Comparison of ENCODE assay signal across 26 mouse cellular contexts in the genomic region with DNA sequence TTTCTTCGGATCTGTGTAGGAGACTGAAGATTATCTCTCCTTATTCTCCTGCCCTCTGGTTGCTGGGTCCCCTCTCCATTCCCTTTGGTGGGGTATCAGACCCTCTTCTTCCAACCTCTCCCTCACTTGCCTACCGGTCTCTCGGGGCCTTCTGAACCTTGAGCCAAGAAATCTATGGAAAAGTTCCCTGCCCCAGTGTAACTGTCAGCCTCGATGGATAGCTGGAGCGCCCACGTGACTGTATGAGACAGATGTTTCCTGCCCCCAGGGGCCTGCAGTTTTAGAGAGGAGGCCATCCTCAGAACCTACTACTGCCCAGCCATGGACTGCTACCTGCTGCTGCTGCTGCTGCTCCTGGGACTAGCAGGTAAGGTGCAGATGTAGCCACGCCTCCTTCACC. TPM values are rescaled to one million over a fixed set of nuclear protein-coding genes. Genes with fewer than 3 reads are reported as not detected.
DNase-seq lines count a peak whose midpoint lies in the region; ATAC-seq and TF ChIP-seq lines count a peak whose summit lies in the region.
"Had no signal": no experiment of that assay in that cellular context is flagged by ENCODE, and none has a peak within 500 bp of the region (broad histone marks: within the 10 kb centered on the region; RNA-seq: fewer than 3 reads in every experiment).

A gene (plus strand): TSS at position 301 of the 400 bp plus-strand sequence.

- peaks cover 52% of the 10 kb centered on the region for H3K36me3 ChIP-seq in megakaryocyte, embryonic 14.5 days (replicated peaks; ENCODE audit: low read length)
- H3K36me3 ChIP-seq in MEL (ENCODE audit: control insufficient read depth in 1 of 2, insufficient read depth in 2 of 2, low read length in 2 of 2) (peaks cover 0 to 33% of the 10 kb centered on the region in 2 experiments; a peak in 2 of 4 replicates), myocyte (ENCODE audit: control insufficient read depth, insufficient read depth) (no peaks in the 10 kb centered on the region)
- H3K36me3 ChIP-seq in liver, embryonic 13.5 days = no peaks in the 10 kb centered on the region
- H3K36me3 ChIP-seq: forebrain, embryonic 10.5 days; forebrain, embryonic 15.5 days; hindbrain, embryonic 12.5 days; intestine, embryonic 15.5 days; lung, embryonic 15.5 days; midbrain, embryonic 12.5 days; neural tube, embryonic 13.5 days; stomach, embryonic 15.5 days had no signal

- peak within 1 kb of the TSS; percentile 50 for H3K4me2 ChIP-seq in liver, embryonic 13.5 days
- H3K4me2 ChIP-seq in myocyte (ENCODE audit: low read depth) = no peak within 1 kb of the TSS
- H3K4me2 ChIP-seq: forebrain, embryonic 15.5 days; hindbrain, embryonic 12.5 days; intestine, embryonic 15.5 days; lung, embryonic 15.5 days; midbrain, embryonic 12.5 days; neural tube, embryonic 13.5 days; stomach, embryonic 15.5 days had no signal

- no peak for ATAC-seq in megakaryocyte, adult 5-6 weeks (ENCODE audit: poor library complexity, severe bottlenecking)
- ATAC-seq in liver, embryonic 13.5 days (ENCODE audit: low read depth) = no peak
- ATAC-seq: forebrain, embryonic 15.5 days; hindbrain, postnatal 0 days; intestine, embryonic 15.5 days had no signal

- TF ChIP-seq RAD21 in MEL (IDR thresholded peaks at IDR 0.05; ENCODE audit: low read depth, low read length) = no peak

- H3K27me3 ChIP-seq in megakaryocyte, embryonic 14.5 days (replicated peaks) = no peaks in the 10 kb centered on the region
- H3K27me3 ChIP-seq in MEL (ENCODE audit: control insufficient read depth in 1 of 2, insufficient read depth in 2 of 2, low read length in 2 of 2) (no peaks in the 10 kb centered on the region), myocyte (ENCODE audit: control insufficient read depth, insufficient read depth, insufficient read length) (no peaks in the 10 kb centered on the region)
- no peaks in the 10 kb centered on the region for H3K27me3 ChIP-seq in liver, embryonic 13.5 days
- H3K27me3 ChIP-seq: forebrain, embryonic 15.5 days; hindbrain, embryonic 12.5 days; intestine, embryonic 15.5 days; lung, embryonic 15.5 days; midbrain, embryonic 12.5 days; neural tube, embryonic 13.5 days; stomach, embryonic 15.5 days had no signal

- no peaks in the 10 kb centered on the region for H3K9me3 ChIP-seq in megakaryocyte, embryonic 14.5 days
- no peaks in the 10 kb centered on the region for H3K9me3 ChIP-seq in MEL (replicated peaks; ENCODE audit: insufficient read depth, low read length)
- no peaks in the 10 kb centered on the region for H3K9me3 ChIP-seq in liver, embryonic 13.5 days (replicated peaks)
- H3K9me3 ChIP-seq: forebrain, embryonic 10.5 days; forebrain, embryonic 15.5 days; hindbrain, embryonic 12.5 days; intestine, embryonic 15.5 days; lung, embryonic 15.5 days; midbrain, embryonic 12.5 days; neural tube, embryonic 13.5 days; stomach, embryonic 15.5 days had no signal

- no peak for TF ChIP-seq EP300 in MEL (IDR thresholded peaks at IDR 0.05; ENCODE audit: low read depth in 1 of 2, low read length in 2 of 2)

- no peak within 1 kb of the TSS for H3ac ChIP-seq in myocyte (ENCODE audit: control insufficient read depth, insufficient read length)

- peak within 1 kb of the TSS; percentile 90 for H3K27ac ChIP-seq in MEL (ENCODE audit: control insufficient read depth, low read depth, low read length)
- H3K27ac ChIP-seq in liver, embryonic 13.5 days = peak within 1 kb of the TSS; percentile 60
- H3K27ac ChIP-seq: forebrain, embryonic 10.5 days; forebrain, embryonic 15.5 days; gastrocnemius, adult 2 months; hindbrain, embryonic 12.5 days; hindbrain, postnatal 0 days; intestine, embryonic 15.5 days; layer of hippocampus, adult 2 months; lung, embryonic 15.5 days; midbrain, embryonic 12.5 days; neural tube, embryonic 13.5 days; stomach, embryonic 15.5 days had no signal

- H3K9ac ChIP-seq in MEL (ENCODE audit: control insufficient read depth, low read depth, low read length, poor library complexity, severe bottlenecking) = peak within 1 kb of the TSS; percentile 30
- H3K9ac ChIP-seq in liver, embryonic 13.5 days = peak within 1 kb of the TSS; percentile 37
- H3K9ac ChIP-seq: forebrain, embryonic 15.5 days; hindbrain, embryonic 12.5 days; intestine, embryonic 15.5 days; lung, embryonic 15.5 days; midbrain, embryonic 12.5 days; neural tube, embryonic 13.5 days; stomach, embryonic 15.5 days had no signal

- 24% methylated on average over 7 of the region's 7 CpGs for WGBS in liver, embryonic 13.5 days (ENCODE audit: insufficient replicate concordance)

- H3K4me1 ChIP-seq in megakaryocyte, embryonic 14.5 days = peaks cover 94% of the 10 kb centered on the region
- peaks cover 19 to 53% of the 10 kb centered on the region in 2 experiments for H3K4me1 ChIP-seq in MEL (ENCODE audit: control insufficient read depth in 1 of 2, insufficient read depth in 2 of 2, low read length in 2 of 2)
- peaks cover 49% of the 10 kb centered on the region for H3K4me1 ChIP-seq in liver, embryonic 13.5 days (replicated peaks)
- H3K4me1 ChIP-seq: forebrain, embryonic 10.5 days; hindbrain, embryonic 12.5 days; intestine, embryonic 15.5 days; lung, embryonic 15.5 days; midbrain, embryonic 12.5 days; neural tube, embryonic 13.5 days; stomach, embryonic 15.5 days had no signal

- H3K79me2 ChIP-seq in MEL (ENCODE audit: control insufficient read depth, insufficient read depth, low read length, poor library complexity) (no peaks in the 10 kb centered on the region), myocyte (ENCODE audit: control insufficient read depth, insufficient read depth) (no peaks in the 10 kb centered on the region)

- no peak for TF ChIP-seq POLR2A in MEL (IDR thresholded peaks at IDR 0.05; ENCODE audit: control insufficient read depth in 1 of 2, insufficient read depth in 1 of 2, low read depth in 1 of 2, low read length in 2 of 2, poor library complexity in 1 of 2)
- TF ChIP-seq POLR2A in myocyte (IDR thresholded peaks at IDR 0.05; ENCODE audit: insufficient read length, low read depth) = no peak

- no peak for DNase-seq in MEL (ENCODE audit: low read depth, low spot score)
- DNase-seq in liver, embryonic 13.5 days = no peak
- no peak for DNase-seq in gastrocnemius, adult 8-10 months (ENCODE audit: low spot score in 2 of 2)
- DNase-seq in cerebellum, postnatal 36 days = no peak
- DNase-seq: adrenal gland, postnatal 36 days; cerebellum, adult 2 months; cerebellum, postnatal 14 days; gastrocnemius, adult 2 months; heart, postnatal 14 days; kidney, adult 2 months; kidney, postnatal 36 days; thymus, postnatal 14 days had no signal

- H3K4me3 ChIP-seq in megakaryocyte, embryonic 14.5 days (replicated peaks) = peak within 1 kb of the TSS; percentile 93
- H3K4me3 ChIP-seq in MEL (ENCODE audit: control insufficient read depth in 1 of 2, insufficient read depth in 1 of 2, low read depth in 2 of 2, low read length in 2 of 2) (no peak within 1 kb of the TSS), myocyte (no peak within 1 kb of the TSS)
- peak within 1 kb of the TSS; percentile 5; the same call in 1 of the 2 replicates for H3K4me3 ChIP-seq in liver, embryonic 13.5 days (replicated peaks)
- H3K4me3 ChIP-seq: forebrain, embryonic 10.5 days; forebrain, embryonic 15.5 days; gastrocnemius, adult 2 months; hindbrain, embryonic 12.5 days; intestine, embryonic 15.5 days; layer of hippocampus, adult 2 months; lung, embryonic 15.5 days; midbrain, embryonic 12.5 days; neural tube, embryonic 13.5 days; stomach, embryonic 15.5 days had no signal

- TF ChIP-seq CTCF in MEL (IDR thresholded peaks at IDR 0.05 in 2 of 3, conservative IDR thresholded peaks at IDR 0.05 in 1 of 3; ENCODE audit: control insufficient read depth in 1 of 3, insufficient read depth in 1 of 3, low read depth in 2 of 3, low read length in 3 of 3, poor library complexity in 1 of 3, severe bottlenecking in 1 of 3) = no peak

TF ChIP-seq in MEL, 35 proteins besides CTCF, POLR2A, EP300 and RAD21:
- no peak for TF ChIP-seq MXI1 (IDR thresholded peaks at IDR 0.05; ENCODE audit: low read depth, low read length)
- peak; percentile 70 for TF ChIP-seq USF1 (IDR thresholded peaks at IDR 0.05; ENCODE audit: low read depth, low read length)

TF ChIP-seq in myocyte, 11 proteins besides CTCF, POLR2A, EP300 and RAD21:
- no peak for TF ChIP-seq MYOG (IDR thresholded peaks at IDR 0.05; ENCODE audit: control insufficient read depth in 1 of 3, insufficient read depth in 1 of 3, insufficient read length in 2 of 3, low read depth in 2 of 3)
- peak; percentile 32 for TF ChIP-seq USF1 (IDR thresholded peaks at IDR 0.05; ENCODE audit: low read depth)

RNA-seq across cellular contexts. Expression of the gene that starts here (rescaled TPM):
- 538 and 669 TPM in 2 replicates for polyA plus RNA-seq in megakaryocyte, embryonic 14.5 days (2012; ENCODE audit: insufficient read depth, low replicate concordance)
- total RNA-seq in megakaryocyte, adult 5-6 weeks (2015) = 0.29 and 0.39 TPM in 2 replicates
- total RNA-seq in megakaryocyte, adult 5-6 weeks (2017) = 0.40 TPM in 1 of 2 replicates, not detected in the other
- total RNA-seq in MEL (2012; rRNA removed) = 0.69 and 0.96 TPM in 2 replicates
- polyA plus RNA-seq in MEL (2012; ENCODE audit: insufficient read depth in 1 of 2, insufficient read length in 2 of 2, low read depth in 1 of 2, low replicate concordance in 2 of 2, missing spikeins in 1 of 2) = 1 to 10 TPM in 1 of 2 experiments, not detected in 1; 1.7 TPM
- polyA plus RNA-seq in liver, embryonic 13.5 days (2015; fragmentation: Nextera tagmentation; extraction: Ambion mirVana) = 24.1 and 25.5 TPM in 2 replicates
- 0.22 TPM for polyA plus RNA-seq in myocyte (2012; fragmentation: generic; extraction: Trizol)
- total RNA-seq in gastrocnemius, adult 8-10 months (2022) = not detected
- total RNA-seq: gastrocnemius, adult 2 months; layer of hippocampus, adult 2 months had no signal
- polyA plus RNA-seq: C2C12; hindbrain, postnatal 0 days had no signal

Comparison
In these comparisons a context has a peak if more than half of its experiments do, and no peak if none do; other contexts are left out.
1. RNA of the gene that starts here (polyA plus RNA-seq): 538 to 669 TPM in megakaryocyte, embryonic 14.5 days; 24.1 to 25.5 TPM in liver, embryonic 13.5 days, 1.7 TPM in MEL and 0.22 TPM in myocyte (single experiment); every median in the first group is over 10 times any median in the second.
2. H3K4me3 ChIP-seq: peak in megakaryocyte, embryonic 14.5 days (single experiment) and liver, embryonic 13.5 days (single experiment); none in MEL (0 of 2) and myocyte (single experiment).